Mouse (Mus musculus) embryonic facial prominence, embryonic 15.5 days (tissue): Measurements from ENCODE around the gene Lilrb4a. TPM values are rescaled to one million over a fixed set of nuclear protein-coding genes. Genes with fewer than 3 reads are reported as not detected.
"Not testable (repeated sequence)": the region's sequence is repeated elsewhere in the genome, so short reads cannot be mapped to it uniquely, and the experiment has no call there.

ENCODE experiments used
- ATAC-seq: fragments of 200-750 bp; cut with Nextera tagmentation; 2 replicates; pipeline ENCODE4 v1.8.0; 2017; ENCODE audit warnings: low read depth, moderate TSS enrichment; ENCODE audit not compliant: insufficient number of reproducible peaks, low FRiP score, low TSS enrichment
- H3K27ac ChIP-seq: fragments of 300-500 bp; sonication (generic); replicated peaks from 2 replicates; pipeline ENCODE4 v1.5.1; 2015; ENCODE audit warnings: mild to moderate bottlenecking, inconsistent platforms
- H3K27me3 ChIP-seq: fragments of 300-500 bp; sonication (generic); 2 replicates; pipeline ENCODE4 v1.6.1; 2015; ENCODE audit warnings: inconsistent platforms
- H3K36me3 ChIP-seq: fragments of 300-500 bp; sonication (generic); 2 replicates; pipeline ENCODE4 v1.6.1; 2015; ENCODE audit warnings: mild to moderate bottlenecking, inconsistent platforms
- H3K4me1 ChIP-seq: fragments of 300-500 bp; sonication (generic); 2 replicates; pipeline ENCODE4 v1.6.1; 2015; ENCODE audit warnings: inconsistent platforms
- H3K4me2 ChIP-seq: fragments of 300-500 bp; sonication (generic); replicated peaks from 2 replicates; pipeline ENCODE4 v1.6.1; 2015; ENCODE audit warnings: mild to moderate bottlenecking, inconsistent platforms
- H3K4me3 ChIP-seq: fragments of 300-500 bp; sonication (generic); replicated peaks from 2 replicates; pipeline ENCODE4 v1.5.1; 2015; ENCODE audit warnings: mild to moderate bottlenecking, inconsistent platforms
- H3K9ac ChIP-seq: fragments of 300-500 bp; sonication (generic); 2 replicates; pipeline ENCODE4 v1.6.1; 2015; ENCODE audit warnings: inconsistent platforms
- H3K9me3 ChIP-seq: fragments of 300-500 bp; sonication (generic); replicated peaks from 2 replicates; pipeline ENCODE4 v1.6.1; 2016; ENCODE audit warnings: inconsistent platforms
- WGBS: fragments of 180-500 bp; shearing (Covaris S2); methylation state at CpG from one replicate; pipeline ENCODE4 v1.1.7; 2015; 5-methylcytosine and 5-hydroxymethylcytosine counted together
- polyA plus RNA-seq: library from polyadenylated mRNA; unstranded; fragments of >200 nt; fragmentation: Nextera tagmentation; extraction: Ambion mirVana; gene quantifications from 2 replicates; pipeline ENCODE4 v1.2.1, GENCODE M21; 2015

Lilrb4a gene
- polyA plus RNA-seq, result 4.9 and 5.1 TPM in 2 replicates

- H3K27ac ChIP-seq, H3K4me3 ChIP-seq, H3K4me2 ChIP-seq, H3K4me1 ChIP-seq, H3K27me3 ChIP-seq, H3K9me3 ChIP-seq, H3K36me3 ChIP-seq, ATAC-seq, H3K9ac ChIP-seq: not testable (repeated sequence)
- WGBS, result no CpG with 5 or more reads among the region's 2 CpGs
Measured at GRCm38 (mm10) chr10:51490691-51491090, at the start of gene Lilrb4a. Gene Lilrb4a, plus strand, starts transcription at chr10:51490956.

- WGBS, result 77% methylated on average over 4 of the region's 4 CpGs
- no peaks in the 10 kb centered on the region for H3K27me3 ChIP-seq
- H3K27ac ChIP-seq, result no peak overlapping the region
- no peak overlapping the region for H3K9ac ChIP-seq
- H3K9me3 ChIP-seq, result no peaks in the 10 kb centered on the region
- ATAC-seq, result no peak
- H3K4me1 ChIP-seq, result no peaks in the 10 kb centered on the region
- no peak overlapping the region for H3K4me3 ChIP-seq
- no peak overlapping the region for H3K4me2 ChIP-seq
- no peaks in the 10 kb centered on the region for H3K36me3 ChIP-seq
Measured at GRCm38 (mm10) chr10:51451610-51452009, 39.1 kb upstream of the Lilrb4a start.

GRCm38 (mm10) chr10:51453616-51454298 is 37.0 kb upstream of the Lilrb4a start:
- H3K4me3 ChIP-seq, result no peak overlapping the region
- no peak for ATAC-seq
- H3K4me2 ChIP-seq, result no peak overlapping the region
- no peak overlapping the region for H3K9ac ChIP-seq
- 74% methylated on average over 1 of the region's 1 CpGs for WGBS
- no peaks in the 10 kb centered on the region for H3K36me3 ChIP-seq
- no peaks in the 10 kb centered on the region for H3K27me3 ChIP-seq
- H3K27ac ChIP-seq, result no peak overlapping the region
- H3K4me1 ChIP-seq, result no peaks in the 10 kb centered on the region
- no peaks in the 10 kb centered on the region for H3K9me3 ChIP-seq

GRCm38 (mm10) chr10:51454365-51454764 is 36.4 kb upstream of the Lilrb4a start:
- no peaks in the 10 kb centered on the region for H3K9me3 ChIP-seq
- no peaks in the 10 kb centered on the region for H3K36me3 ChIP-seq
- ATAC-seq, result no peak
- H3K9ac ChIP-seq, result no peak overlapping the region
- no peaks in the 10 kb centered on the region for H3K27me3 ChIP-seq
- no peak overlapping the region for H3K27ac ChIP-seq
- H3K4me1 ChIP-seq, result no peaks in the 10 kb centered on the region
- whole genome bisulfite sequencing, result 55% methylated on average over 1 of the region's 1 CpGs
- no peak overlapping the region for H3K4me2 ChIP-seq
- no peak overlapping the region for H3K4me3 ChIP-seq

- no peak for ATAC-seq
- H3K9ac ChIP-seq, result no peak overlapping the region
- H3K4me3 ChIP-seq, result no peak overlapping the region
- H3K4me2 ChIP-seq, result no peak overlapping the region
- WGBS, result 75% methylated on average over 1 of the region's 1 CpGs
- H3K36me3 ChIP-seq, result no peaks in the 10 kb centered on the region
- H3K4me1 ChIP-seq, result no peaks in the 10 kb centered on the region
- no peaks in the 10 kb centered on the region for H3K9me3 ChIP-seq
- no peak overlapping the region for H3K27ac ChIP-seq
- no peaks in the 10 kb centered on the region for H3K27me3 ChIP-seq
Measured at GRCm38 (mm10) chr10:51455762-51456161, 35.0 kb upstream of the Lilrb4a start.

- Histone ChIP-seq H3K4me1 (no peaks in the 10 kb centered on the region), H3K4me2 (no peak overlapping the region), H3K4me3 (no peak overlapping the region), H3K27me3 (no peaks in the 10 kb centered on the region), H3K9me3 (no peaks in the 10 kb centered on the region), H3K36me3 (no peaks in the 10 kb centered on the region), H3K27ac (no peak overlapping the region), H3K9ac (no peak overlapping the region)
- no peak for ATAC-seq
- 69% methylated on average over 4 of the region's 4 CpGs for WGBS
Measured at GRCm38 (mm10) chr10:51456369-51456768, 34.4 kb upstream of the Lilrb4a start.

- H3K27me3 ChIP-seq, H3K36me3 ChIP-seq, H3K4me2 ChIP-seq, H3K4me1 ChIP-seq, H3K9ac ChIP-seq, H3K4me3 ChIP-seq, H3K27ac ChIP-seq, ATAC-seq, H3K9me3 ChIP-seq: not testable (repeated sequence)
- 34% methylated on average over 4 of the region's 4 CpGs for WGBS
Measured at GRCm38 (mm10) chr10:51463800-51464199, 27.0 kb upstream of the Lilrb4a start.

GRCm38 (mm10) chr10:51480397-51480796 is 10.4 kb upstream of the Lilrb4a start, which contains the start of the genes Gm49339 and Lilr4b:
Gene Gm49339, plus strand, starts transcription at chr10:51480612.
Gene Lilr4b, plus strand, starts transcription at chr10:51480632.
- H3K36me3 ChIP-seq, H3K4me1 ChIP-seq, H3K27ac ChIP-seq, H3K27me3 ChIP-seq, H3K9me3 ChIP-seq, ATAC-seq, H3K4me2 ChIP-seq, H3K4me3 ChIP-seq, H3K9ac ChIP-seq: not testable (repeated sequence)
- 97% methylated on average over 2 of the region's 3 CpGs for WGBS

GRCm38 (mm10) chr10:51520021-51520420 is 29.3 kb downstream of the Lilrb4a start:
- no peak overlapping the region for H3K4me2 ChIP-seq
- no peaks in the 10 kb centered on the region for H3K36me3 ChIP-seq
- H3K4me1 ChIP-seq, result no peaks in the 10 kb centered on the region
- no peak overlapping the region for H3K27ac ChIP-seq
- H3K4me3 ChIP-seq, result no peak overlapping the region
- H3K9me3 ChIP-seq, result no peaks in the 10 kb centered on the region
- ATAC-seq, result no peak
- H3K27me3 ChIP-seq, result no peaks in the 10 kb centered on the region
- H3K9ac ChIP-seq, result no peak overlapping the region

- no peak overlapping the region for H3K4me2 ChIP-seq
- no peaks in the 10 kb centered on the region for H3K27me3 ChIP-seq
- no peak for ATAC-seq
- H3K9me3 ChIP-seq, result no peaks in the 10 kb centered on the region
- no peak overlapping the region for H3K9ac ChIP-seq
- H3K4me1 ChIP-seq, result no peaks in the 10 kb centered on the region
- no peak overlapping the region for H3K27ac ChIP-seq
- H3K4me3 ChIP-seq, result no peak overlapping the region
- H3K36me3 ChIP-seq, result no peaks in the 10 kb centered on the region
Measured at GRCm38 (mm10) chr10:51521453-51521852, 30.7 kb downstream of the Lilrb4a start.

- Histone ChIP-seq H3K4me3 (no peak overlapping the region), H3K9me3 (no peaks in the 10 kb centered on the region), H3K27ac (no peak overlapping the region), H3K9ac (no peak overlapping the region), H3K4me1 (no peaks in the 10 kb centered on the region), H3K36me3 (no peaks in the 10 kb centered on the region), H3K27me3 (no peaks in the 10 kb centered on the region), H3K4me2 (no peak overlapping the region)
- WGBS, result 72% methylated on average over 7 of the region's 7 CpGs
- ATAC-seq, result no peak
Measured at GRCm38 (mm10) chr10:51526090-51526489, 35.3 kb downstream of the Lilrb4a start.

- Histone ChIP-seq H3K27me3 (no peaks in the 10 kb centered on the region), H3K4me1 (no peaks in the 10 kb centered on the region), H3K9ac (no peak overlapping the region), H3K4me3 (no peak overlapping the region), H3K4me2 (no peak overlapping the region), H3K9me3 (no peaks in the 10 kb centered on the region), H3K27ac (no peak overlapping the region), H3K36me3 (no peaks in the 10 kb centered on the region)
- WGBS, result 65% methylated on average over 4 of the region's 4 CpGs
- ATAC-seq, result no peak
Measured at GRCm38 (mm10) chr10:51526633-51527032, 35.9 kb downstream of the Lilrb4a start.
